Mouse (Mus musculus) activated CD4-positive, CD25-positive, alpha-beta regulatory T cell, adult 9 weeks (primary cell): Measurements from ENCODE around the gene Cdc42bpa. TPM values are rescaled to one million over a fixed set of nuclear protein-coding genes. Genes with fewer than 3 reads are reported as not detected.

Source experiments
- polyA plus RNA-seq: library from polyadenylated mRNA; unstranded; fragments of 100-300 nt; shearing (Covaris generic); gene quantifications from one replicate; pipeline ENCODE4 v1.2.1, GENCODE M21; 2017

The Cdc42bpa gene
- 0.55 TPM for polyA plus RNA-seq

GRCm38 (mm10) chr1:179959721-179960542 lies at the start of gene Cdc42bpa:
TSS of gene Cdc42bpa (plus strand) at chr1:179960472.

GRCm38 (mm10) chr1:180198959-180199714 lies 238.9 kb downstream of the Cdc42bpa start, which contains the start of gene Coq8a:
TSS of gene Coq8a (minus strand) at chr1:180199602.

Other genes starting within 250 kb of the Cdc42bpa start
- gene Kif28, start 215.2 kb upstream of the Cdc42bpa start, polyA plus RNA-seq = not detected
- gene Gm10518, start 157.1 kb upstream of the Cdc42bpa start, polyA plus RNA-seq = 0.27 TPM
- 19.1 TPM for gene Ahctf1, start 156.8 kb upstream of the Cdc42bpa start, polyA plus RNA-seq
- gene Coq8a, start 239.1 kb downstream of the Cdc42bpa start, polyA plus RNA-seq = 76.8 TPM